Mouse (Mus musculus): ENCODE results near the gene Ilk.
A peak's percentile ranks its signal among the peaks of the same experiment; 100 is the strongest.

Gene Ilk

DNA sequence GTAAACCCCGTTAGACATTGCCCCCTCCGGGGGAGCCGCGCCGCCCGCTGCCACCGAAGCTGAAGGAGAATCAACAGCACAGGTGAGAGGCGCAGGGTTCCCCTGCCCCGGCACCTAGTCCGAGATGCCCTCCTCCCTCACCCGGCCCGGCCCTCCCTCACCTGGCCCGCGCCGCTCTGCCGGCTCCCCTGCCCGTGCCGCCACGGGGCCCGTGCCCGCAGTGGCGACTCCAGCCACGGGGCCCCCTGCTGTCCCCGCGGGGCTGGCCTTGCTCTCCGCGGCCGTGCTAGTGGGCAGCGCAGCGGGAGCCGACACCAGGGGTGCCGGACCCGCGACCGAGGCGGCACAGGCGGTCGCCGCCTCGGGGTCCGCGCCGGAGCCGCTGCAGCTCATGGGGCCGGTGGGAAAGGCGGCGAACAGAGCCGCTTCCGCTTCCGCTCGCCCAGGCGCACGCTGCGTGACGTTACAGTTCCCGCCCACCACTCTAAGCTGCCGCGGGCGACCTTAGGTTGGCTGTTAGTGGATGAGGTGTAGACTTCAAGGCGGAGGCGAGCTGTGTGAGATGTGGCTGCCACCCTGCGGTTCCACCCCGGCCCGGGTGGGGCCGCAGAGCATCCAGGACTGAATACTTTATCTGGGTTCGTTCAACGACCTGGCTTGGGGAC lies 7.7 kb downstream of the Ilk start, which contains the start of gene Taf10:
Gene Taf10, minus strand, starts transcription at position 436 of the 665 bp plus-strand sequence.
- peak; percentile 82 for DNase-seq

DNA sequence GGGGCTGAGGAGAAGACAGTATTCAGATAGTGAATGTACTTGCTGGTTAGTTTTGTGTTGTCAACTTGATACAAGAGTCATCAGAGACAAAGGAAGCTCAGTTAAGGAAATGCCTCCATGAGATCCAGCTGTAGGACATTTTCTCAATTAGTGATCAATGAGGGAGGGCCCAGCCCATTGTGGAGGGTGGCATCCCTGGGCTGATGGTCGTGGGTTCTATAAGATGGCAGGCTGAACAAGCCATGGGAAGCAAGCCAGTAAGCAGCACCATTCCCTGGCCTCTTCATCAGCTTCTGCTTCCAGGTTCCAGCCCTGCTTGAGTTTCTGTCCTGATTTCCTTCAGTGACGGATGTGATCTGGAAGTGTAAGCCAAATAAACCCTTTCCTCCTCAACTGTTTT lies 11.4 kb downstream of the Ilk start:
- no peak for DNase-seq

DNA sequence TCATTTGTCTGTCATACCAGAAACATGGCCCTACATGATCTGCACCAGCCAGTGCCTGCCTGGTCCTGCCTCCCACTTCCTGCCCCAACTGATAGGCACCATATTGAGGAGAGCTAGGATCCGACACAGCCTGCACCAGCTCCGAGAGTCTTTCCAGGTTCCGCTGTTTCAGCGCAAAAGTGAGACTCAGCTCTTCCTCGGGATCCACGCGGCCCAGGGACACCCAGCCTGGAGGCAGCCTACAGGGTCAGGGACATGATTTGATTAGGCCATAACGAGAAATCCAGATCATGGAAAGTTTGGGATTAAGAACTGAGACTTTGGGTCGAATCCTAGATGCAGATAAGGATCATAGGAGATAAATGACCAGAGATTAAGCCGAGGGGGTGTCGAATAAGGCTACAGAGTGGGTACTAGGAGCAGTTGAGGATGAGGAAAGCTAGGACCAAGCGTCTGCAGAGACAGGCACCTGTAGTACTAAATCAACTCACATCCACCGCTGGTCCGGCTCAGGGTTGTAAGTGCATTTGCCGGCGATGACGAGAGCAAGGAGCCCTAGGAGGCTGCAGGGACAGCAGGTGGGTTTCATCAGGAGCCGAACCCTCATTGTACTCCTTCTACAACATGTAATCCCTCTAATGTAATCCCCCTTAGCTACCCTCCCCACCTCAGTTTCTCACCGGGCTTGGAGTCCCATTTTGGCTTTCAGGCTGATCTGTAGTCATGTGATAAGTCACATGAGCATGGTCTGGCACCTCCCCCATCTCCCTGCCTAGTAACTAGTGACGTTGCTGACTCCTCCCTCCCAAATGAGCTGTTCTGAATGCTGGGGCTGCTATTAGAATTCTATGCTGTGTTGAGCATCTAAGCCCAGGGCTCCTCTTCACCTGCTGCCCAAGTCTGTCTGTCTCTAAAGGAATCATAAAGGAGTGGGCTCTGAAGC lies 15.4 kb downstream of the Ilk start, which contains the start of gene Tpp1:
Gene Tpp1, minus strand, starts transcription at position 745 of the 943 bp plus-strand sequence.
- peak; percentile 81 for DNase-seq

GRCm38 (mm10) chr7:105752716-105753115 lies 16.3 kb downstream of the Ilk start:
- no peak for DNase-seq

DNA sequence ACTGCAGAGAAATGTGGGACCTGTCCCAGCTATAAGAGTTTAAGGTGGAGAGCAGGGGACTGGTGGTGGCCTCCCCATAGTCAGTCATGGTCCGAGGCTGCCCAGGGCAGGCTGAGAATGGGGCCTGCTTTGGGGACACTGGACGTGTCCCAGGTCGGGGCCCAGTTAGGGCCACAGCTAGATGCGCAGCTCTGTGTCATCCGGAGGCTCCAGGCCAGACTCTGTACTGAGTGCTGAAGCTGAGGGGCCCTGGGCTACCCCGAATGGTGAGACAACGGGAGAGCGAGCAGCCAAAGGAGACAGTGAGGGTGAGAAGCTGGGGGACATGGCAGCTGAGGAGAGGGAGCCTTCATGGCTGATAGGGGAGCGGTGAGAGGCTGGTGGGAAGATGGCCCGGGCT lies 16.9 kb downstream of the Ilk start:
- no peak for DNase-seq

DNA sequence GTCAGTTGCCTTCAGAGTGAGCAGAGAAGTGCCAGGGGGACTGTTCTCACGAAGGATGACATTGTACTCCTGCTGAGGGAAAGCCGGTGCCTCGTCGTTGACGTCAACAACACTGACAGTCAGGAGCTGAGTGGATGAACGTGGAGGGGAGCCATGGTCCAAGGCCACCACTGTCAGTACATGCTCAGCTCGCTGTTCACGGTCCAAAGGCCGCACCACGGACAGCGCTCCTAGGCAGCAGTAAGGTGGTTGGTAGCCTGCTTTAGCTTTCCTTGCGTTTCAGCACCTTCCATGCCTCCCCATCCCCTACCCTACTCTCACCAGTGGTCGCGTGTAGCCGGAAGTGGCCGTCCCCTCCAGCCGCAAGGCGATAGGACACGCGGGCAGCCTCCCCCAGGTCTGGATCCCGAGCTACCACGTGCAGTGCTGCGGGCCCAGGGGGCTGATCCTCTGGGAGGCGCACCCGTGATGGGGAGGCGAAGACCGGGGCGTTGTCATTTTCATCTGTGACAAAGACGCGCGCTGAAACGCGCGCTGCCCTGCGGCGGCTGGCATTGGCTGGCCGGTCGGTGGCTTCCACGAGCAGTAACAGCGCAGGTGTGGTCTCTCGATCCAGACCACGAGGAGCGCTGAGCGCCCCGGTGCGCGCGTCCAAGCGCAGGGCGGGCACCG lies 25.6 kb downstream of the Ilk start:
- DNase-seq: no peak

- DNase-seq: no peak
Measured at GRCm38 (mm10) chr7:105762517-105763270, 26.3 kb downstream of the Ilk start.

- no peak for DNase-seq
Measured at GRCm38 (mm10) chr7:105764331-105764730, 27.9 kb downstream of the Ilk start.

GRCm38 (mm10) chr7:105767729-105768165 lies 31.4 kb downstream of the Ilk start:
- DNase-seq: no peak

- no peak for DNase-seq
Measured at GRCm38 (mm10) chr7:105769959-105770358, 33.6 kb downstream of the Ilk start.

GRCm38 (mm10) chr7:105772331-105772730 lies 35.9 kb downstream of the Ilk start:
- no peak for DNase-seq

- DNase-seq: no peak
Measured at GRCm38 (mm10) chr7:105773041-105773440, 36.6 kb downstream of the Ilk start.

DNA sequence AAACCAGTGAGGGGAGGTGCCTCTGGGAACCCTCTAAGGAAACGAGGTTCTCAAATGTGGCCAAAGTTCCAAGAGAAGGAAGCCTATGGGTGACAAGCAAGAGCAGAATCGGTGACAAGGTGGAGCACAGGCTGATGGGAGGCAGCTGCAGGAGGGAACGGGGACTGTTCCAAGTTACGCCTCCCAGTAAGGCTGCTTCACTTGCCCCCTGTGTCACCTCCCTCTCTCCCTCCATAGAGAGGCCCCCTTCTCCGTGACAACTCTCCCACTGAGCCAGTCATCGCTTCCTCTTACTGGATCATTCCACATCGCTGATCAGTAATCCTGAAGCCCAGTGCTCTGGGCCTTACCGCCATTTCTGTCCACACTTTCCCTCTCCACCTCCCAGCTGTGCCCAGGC lies 38.3 kb downstream of the Ilk start:
- no peak for DNase-seq

- DNase-seq: no peak
Measured at GRCm38 (mm10) chr7:105776026-105776425, 39.6 kb downstream of the Ilk start.

- DNase-seq: no peak
Measured at GRCm38 (mm10) chr7:105777316-105777715, 40.9 kb downstream of the Ilk start.

DNA sequence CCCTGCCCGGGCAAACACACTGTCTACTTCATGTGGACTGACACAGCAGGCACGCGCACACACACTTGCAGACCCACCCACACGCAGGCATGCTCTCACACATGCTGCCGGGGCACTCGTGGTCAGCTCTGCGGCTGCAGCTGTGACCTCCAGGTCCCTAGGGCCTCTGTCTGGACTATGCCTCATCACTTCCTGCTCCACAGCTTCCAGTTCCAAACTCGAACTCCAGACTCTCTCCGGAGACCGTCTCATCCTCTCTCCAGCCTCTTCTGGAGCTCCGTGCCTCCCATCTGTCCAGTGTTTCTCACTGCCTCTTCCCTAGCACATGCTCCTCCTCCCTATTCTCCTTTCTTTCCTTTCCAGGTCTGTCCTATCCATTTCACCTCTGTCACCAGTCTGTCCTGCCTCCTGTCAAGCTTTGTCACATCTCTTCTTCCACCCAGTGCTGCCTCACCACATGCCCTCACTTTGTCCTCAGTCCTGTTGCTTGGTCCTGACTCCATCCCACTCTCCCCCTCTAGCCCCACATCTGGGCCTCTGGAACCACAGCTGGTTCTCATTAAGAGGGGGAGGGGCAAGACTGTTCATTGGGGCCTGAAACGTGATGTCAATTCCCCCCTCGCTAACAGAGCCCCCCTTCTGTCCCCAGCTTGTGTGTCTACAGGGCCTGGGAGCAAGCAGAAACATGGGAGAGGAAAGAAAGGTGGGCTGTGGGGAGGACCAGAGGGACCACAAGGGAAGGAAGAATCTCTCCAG lies 41.6 kb downstream of the Ilk start:
- no peak for DNase-seq

GRCm38 (mm10) chr7:105778553-105779265 lies 42.3 kb downstream of the Ilk start:
- no peak for DNase-seq

- DNase-seq: no peak
Measured at GRCm38 (mm10) chr7:105783861-105784260, 47.5 kb downstream of the Ilk start.

GRCm38 (mm10) chr7:105784556-105784955 lies 48.2 kb downstream of the Ilk start:
- DNase-seq: no peak

GRCm38 (mm10) chr7:105786506-105787284 lies 50.3 kb downstream of the Ilk start:
- DNase-seq: peak; percentile 57
